In the genomic region with DNA sequence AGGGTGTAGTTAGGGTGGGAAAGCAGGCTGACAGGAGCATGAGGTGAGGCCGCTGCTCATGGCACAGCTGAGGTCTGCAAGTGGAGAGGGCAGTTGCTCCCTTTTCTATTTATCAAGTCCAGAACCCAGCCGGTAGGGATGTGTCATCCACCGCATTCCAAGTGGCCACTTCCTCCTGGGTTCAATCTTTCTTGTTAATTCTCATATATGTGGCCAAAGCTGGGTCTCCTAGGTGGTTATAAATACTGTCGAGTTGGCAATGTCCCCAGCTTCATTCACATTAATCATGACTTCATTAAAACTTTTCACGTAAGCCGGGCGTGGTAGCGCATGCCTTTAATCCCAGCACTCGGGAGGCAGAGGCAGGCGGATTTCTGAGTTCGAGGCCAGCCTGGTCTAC, we compare ENCODE assay signal across 27 mouse cellular contexts.
"Had no signal": no experiment of that assay in that cellular context is flagged by ENCODE, and none has a peak within 500 bp of the region (broad histone marks: within the 10 kb centered on the region; RNA-seq: fewer than 3 reads in every experiment).

No protein-coding gene starts in this region.

- H3K4me1 ChIP-seq: heart, embryonic 15.5 days; hindbrain, embryonic 13.5 days; hindbrain, embryonic 15.5 days; kidney, embryonic 15.5 days; limb, embryonic 12.5 days; liver, embryonic 13.5 days had no signal

- H3K36me3 ChIP-seq: heart, embryonic 13.5 days; heart, embryonic 15.5 days; hindbrain, embryonic 13.5 days; hindbrain, embryonic 15.5 days; kidney, embryonic 15.5 days; limb, embryonic 12.5 days; liver, embryonic 13.5 days had no signal

- H3K4me2 ChIP-seq: heart, embryonic 11.5 days; heart, embryonic 13.5 days; heart, embryonic 15.5 days; hindbrain, embryonic 13.5 days; hindbrain, embryonic 15.5 days; kidney, embryonic 15.5 days; limb, embryonic 12.5 days; liver, embryonic 11.5 days; liver, embryonic 13.5 days had no signal

- H3K4me3 ChIP-seq: heart, adult 2 months; heart, embryonic 13.5 days; heart, embryonic 15.5 days; hindbrain, embryonic 13.5 days; hindbrain, embryonic 15.5 days; kidney, embryonic 15.5 days; limb, embryonic 12.5 days; liver, embryonic 13.5 days had no signal

- H3K9me3 ChIP-seq: heart, embryonic 13.5 days; heart, embryonic 15.5 days; hindbrain, embryonic 13.5 days; hindbrain, embryonic 15.5 days; kidney, embryonic 15.5 days; limb, embryonic 12.5 days; liver, embryonic 13.5 days had no signal

- ATAC-seq: hindbrain, postnatal 0 days; intestine, embryonic 16.5 days had no signal

- H3K9ac ChIP-seq: heart, embryonic 13.5 days; heart, embryonic 15.5 days; hindbrain, embryonic 13.5 days; hindbrain, embryonic 15.5 days; kidney, embryonic 15.5 days; limb, embryonic 12.5 days; liver, embryonic 13.5 days had no signal

- H3K27ac ChIP-seq: heart, adult 2 months; heart, embryonic 13.5 days; heart, embryonic 15.5 days; hindbrain, embryonic 13.5 days; hindbrain, embryonic 15.5 days; hindbrain, postnatal 0 days; kidney, embryonic 15.5 days; kidney, postnatal 0 days; limb, embryonic 12.5 days; liver, embryonic 13.5 days had no signal

- DNase-seq: gastrocnemius, postnatal 14 days; gastrocnemius, postnatal 36 days; heart, adult 11 months; heart, adult 2 months; heart, postnatal 14 days; heart, postnatal 36 days; kidney, adult 11 months; kidney, adult 2 months; kidney, adult 9 months; kidney, postnatal 14 days; kidney, postnatal 36 days; layer of hippocampus, adult 9-11 months; layer of hippocampus, postnatal 36 days; left cerebral cortex, postnatal 4 days; liver; liver, embryonic 13.5 days had no signal

- H3K27me3 ChIP-seq: heart, embryonic 13.5 days; heart, embryonic 15.5 days; hindbrain, embryonic 13.5 days; hindbrain, embryonic 15.5 days; kidney, embryonic 15.5 days; limb, embryonic 12.5 days; liver, embryonic 13.5 days had no signal
